Mouse (Mus musculus): ENCODE data around the gene Baiap2l1.

Gene Baiap2l1

DNA sequence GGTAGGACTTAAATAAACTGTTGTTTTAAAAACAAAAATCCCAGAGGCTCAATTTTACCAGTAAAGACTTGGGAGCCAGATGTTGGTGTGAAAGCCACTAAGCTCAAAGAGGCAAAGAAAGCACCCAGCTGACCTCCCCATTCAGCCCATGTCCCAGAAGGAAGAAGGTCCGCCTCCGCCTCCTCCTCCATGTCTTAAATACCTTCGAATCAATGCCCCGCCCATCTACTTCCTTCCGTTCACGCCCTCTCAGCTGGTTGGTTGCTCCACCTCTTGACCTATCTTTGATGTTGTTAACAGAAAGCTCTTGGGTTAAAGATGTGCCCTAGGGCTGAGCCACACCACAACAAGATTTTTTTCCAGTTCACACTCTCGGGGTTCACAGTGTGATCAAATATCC lies 127.7 kb downstream of the Baiap2l1 start:
- no peak for DNase-seq (ENCODE audit: low read depth, low spot score)

DNA sequence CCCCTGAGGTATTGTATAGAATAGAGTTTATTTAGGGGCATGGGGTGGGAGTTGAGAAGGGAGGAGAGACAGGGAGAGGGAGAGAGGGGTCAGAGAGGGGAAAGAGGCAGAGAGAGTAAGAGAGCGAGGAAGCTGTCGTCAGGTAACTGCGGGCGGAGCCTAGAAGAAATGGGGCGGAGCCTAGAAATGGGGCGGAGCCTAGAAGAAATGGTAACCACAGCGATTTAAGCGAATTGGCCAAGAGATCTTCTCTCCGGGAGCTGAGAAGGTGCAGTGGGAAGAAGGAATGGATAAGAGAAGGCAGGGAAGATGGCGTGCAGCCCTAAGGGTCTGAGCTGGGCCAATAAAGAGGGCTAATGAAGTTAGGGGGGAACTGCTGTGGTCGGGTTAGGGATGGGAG lies 131.7 kb downstream of the Baiap2l1 start:
- DNase-seq (ENCODE audit: low read depth, low spot score) = no peak

DNA sequence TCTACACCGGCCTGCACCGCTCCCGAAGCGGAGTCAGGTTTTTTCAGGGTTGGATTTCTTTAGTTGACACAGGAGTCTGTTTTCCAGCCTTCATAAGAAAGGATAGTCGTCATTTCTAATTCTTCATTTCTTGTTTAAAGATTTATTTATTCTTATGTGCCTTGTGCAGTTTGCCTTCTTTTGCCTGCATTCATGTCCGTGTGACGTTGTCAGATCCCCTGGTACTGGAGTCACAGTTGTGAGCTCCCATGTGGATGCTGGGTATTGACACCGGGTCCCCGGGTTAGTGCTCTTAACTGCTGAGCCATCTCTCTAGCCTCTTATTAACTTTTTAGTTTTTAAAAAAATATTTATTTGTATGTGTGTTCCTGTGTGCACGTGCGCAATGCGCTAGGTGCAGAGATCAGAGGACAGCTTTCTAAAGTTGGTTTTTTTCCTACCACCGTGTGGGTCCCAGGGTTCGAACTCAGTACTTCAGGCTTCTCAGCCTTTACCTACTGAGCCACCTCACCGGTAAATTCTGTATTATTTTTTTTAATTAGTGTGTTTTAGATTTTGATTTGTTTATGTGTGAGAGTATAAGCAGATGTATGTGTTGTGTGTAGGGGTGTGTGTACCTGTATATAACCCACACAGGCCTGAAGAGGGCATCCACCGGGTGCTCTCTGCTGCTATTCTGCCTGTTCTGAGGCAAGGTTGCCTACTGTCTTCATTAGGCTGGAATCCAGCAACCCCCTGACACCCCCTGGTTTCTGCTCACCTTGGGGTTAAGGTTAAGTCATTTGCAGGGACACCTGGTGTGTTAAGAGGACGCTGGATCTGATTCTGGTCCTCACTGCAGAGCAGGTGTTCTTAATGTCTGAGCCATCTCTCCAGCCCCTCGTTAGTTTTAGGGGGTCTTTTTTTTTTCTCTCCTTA lies 133.8 kb downstream of the Baiap2l1 start:
- DNase-seq (ENCODE audit: low read depth, low spot score) = no peak

DNA sequence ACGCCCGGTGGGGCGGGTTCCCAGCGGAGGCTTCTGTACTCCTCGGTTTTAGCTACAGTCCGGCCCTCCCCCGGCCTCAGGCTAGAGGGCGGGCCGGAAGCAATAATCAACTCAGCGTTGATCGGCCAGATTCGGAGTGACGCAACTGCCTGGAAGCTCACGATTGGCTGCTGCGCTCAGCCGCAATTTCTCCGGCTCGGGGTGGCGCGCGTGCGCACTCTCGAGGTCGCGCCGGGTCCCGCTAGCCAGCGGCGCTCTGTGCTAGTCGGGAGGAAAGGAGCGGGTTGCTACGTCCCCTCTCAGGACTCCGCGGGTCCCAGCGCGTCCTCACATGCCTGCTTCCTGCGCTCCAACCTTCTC lies 134.4 kb downstream of the Baiap2l1 start, which contains the start of gene Tecpr1:
Tecpr1 (minus strand) TSS at position 113 of the 360 bp plus-strand sequence.
- peak; percentile 85 for DNase-seq (ENCODE audit: low read depth, low spot score)

DNA sequence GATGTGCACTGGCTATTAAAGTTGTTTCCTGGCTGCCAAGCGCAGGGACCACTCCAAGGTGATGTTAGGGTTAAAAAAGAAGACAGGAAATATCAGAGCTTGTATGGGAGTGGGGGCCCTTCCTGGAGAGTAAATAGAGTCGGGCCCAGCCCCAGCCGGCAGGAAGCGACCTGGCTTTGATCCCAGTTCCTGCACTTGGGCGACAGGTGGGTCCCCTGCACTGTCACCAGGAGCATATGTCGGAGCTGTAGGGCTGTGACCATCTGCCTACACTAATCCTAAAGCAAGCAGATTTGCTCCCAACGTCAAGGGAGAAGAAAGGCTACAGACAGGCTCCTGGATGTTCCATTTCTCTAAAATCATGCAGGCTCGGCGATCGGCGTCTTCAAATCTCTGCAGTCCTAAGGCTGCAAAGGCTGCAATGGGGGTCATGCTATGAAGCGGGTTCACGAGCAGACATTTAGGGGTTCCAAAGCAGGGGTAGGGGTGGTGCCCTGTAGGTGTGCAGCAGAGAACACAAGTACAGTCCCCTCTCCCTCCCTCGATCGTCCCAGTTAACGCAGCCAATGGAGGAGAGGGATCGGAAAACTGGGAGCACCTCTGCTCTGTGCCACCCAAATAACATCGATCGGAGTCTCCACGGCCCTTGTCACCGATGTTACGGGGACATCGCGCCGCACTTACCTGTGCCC lies 135.0 kb downstream of the Baiap2l1 start:
- DNase-seq (ENCODE audit: low read depth, low spot score) = no peak

DNA sequence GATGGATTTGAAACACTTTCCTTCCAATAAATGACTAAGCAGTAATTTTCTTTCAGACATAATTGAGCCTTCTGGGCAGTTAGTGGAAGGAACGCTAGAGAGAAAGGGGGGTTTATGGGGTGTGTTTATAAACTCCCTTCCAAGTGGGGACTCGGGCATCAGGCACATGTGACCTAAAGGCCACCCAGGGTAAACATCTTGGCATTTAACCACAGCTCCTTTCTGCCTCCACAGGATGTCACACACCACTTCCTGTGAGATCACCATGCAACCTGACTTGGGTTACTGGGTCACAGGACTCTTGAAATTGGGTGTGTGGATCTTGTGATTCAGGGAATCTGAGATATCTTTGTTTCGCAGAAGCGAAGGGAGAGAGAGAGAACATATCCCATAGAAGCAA lies 136.6 kb downstream of the Baiap2l1 start:
- DNase-seq (ENCODE audit: low read depth, low spot score) = no peak

DNA sequence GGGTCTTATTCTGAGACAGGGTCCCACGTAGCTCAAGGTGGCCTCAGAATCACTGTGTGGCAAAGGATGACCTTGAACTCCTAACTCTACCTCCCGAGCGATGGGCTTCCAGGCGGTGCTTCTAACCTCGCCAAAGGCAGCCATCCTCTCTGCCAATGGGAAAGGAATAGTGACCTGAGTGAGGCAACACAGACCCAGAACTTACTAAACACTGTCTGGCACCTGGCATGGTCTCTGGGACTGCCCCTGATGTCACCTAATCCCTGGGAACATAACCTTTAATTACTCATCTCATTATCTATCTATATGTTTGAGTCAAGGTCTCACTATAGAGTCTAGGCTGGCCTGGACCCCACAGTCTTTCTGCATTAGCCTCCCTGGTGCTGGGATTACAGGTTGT lies 138.0 kb downstream of the Baiap2l1 start:
- DNase-seq (ENCODE audit: low read depth, low spot score) = no peak

DNA sequence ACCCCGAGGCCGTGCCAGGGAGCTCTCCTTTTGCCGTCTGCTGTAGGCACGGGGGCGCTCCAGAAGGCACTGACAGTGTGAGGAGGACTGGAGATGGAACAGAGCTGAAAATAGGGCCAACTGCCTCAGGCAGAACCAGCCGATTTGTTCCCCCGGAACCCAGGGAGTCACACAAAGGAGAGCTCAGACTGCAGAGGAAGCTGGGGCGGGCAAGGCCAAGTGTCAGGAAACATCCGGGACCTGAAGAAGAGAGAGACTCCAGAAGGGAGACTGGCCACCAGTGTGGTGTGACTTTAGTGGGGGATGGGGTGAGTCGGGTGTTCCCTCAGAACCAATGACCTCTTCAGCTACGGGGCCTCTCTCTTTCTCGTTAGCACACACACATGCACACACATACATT lies 138.6 kb downstream of the Baiap2l1 start:
- no peak for DNase-seq (ENCODE audit: low read depth, low spot score)

DNA sequence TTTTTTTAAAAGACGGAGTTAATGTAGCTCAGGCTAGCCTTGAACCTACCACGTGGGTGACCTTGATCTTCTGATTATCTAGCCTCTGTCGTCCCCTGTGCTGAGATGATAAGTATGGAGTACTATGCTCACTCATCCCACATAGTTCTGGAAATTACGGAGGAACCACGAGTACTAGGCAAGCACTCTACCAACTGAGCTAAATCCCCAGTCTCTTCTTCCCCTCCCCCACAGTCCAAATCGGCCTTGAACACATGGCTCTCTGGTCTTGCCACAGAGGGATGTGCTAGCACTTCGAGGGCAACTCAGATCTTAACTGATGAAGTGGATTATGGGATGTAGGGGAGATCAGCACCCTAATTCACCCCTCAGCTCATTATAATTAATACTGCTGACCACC lies 139.9 kb downstream of the Baiap2l1 start:
- no peak for DNase-seq (ENCODE audit: low read depth, low spot score)

DNA sequence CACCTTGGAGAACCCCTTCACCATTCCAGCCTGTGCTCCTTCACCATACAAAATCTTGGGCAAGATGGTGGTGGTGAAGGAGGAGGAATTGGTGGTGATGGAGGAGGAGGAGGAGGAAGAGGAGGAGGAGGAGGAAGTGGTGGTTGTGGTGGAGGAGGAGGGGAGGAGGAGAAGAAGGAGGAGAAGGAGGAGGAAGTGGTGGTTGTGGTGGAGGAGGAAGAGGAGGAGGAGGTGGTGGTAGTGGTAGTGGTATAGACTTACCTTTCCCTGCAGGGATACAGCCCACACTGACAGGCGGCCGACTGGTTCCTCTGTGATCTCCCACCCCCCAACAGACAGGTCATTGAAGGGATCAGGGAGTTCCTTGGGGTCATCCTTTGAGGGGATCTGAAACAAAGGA lies 141.9 kb downstream of the Baiap2l1 start:
- DNase-seq (ENCODE audit: low read depth, low spot score) = no peak

Measured in brain, embryonic 18.5 days (tissue).